Mouse (Mus musculus): ENCODE measurements around the gene Zscan18. TPM values are rescaled to one million over a fixed set of nuclear protein-coding genes. Genes with fewer than 3 reads are reported as not detected.

The Zscan18 gene
- total RNA-seq (2014; fragmentation: Nextera tagmentation) (0.26 and 3.4 TPM in 2 replicates), total RNA-seq (2017) (1.6 and 3.3 TPM in 2 replicates)

DNA sequence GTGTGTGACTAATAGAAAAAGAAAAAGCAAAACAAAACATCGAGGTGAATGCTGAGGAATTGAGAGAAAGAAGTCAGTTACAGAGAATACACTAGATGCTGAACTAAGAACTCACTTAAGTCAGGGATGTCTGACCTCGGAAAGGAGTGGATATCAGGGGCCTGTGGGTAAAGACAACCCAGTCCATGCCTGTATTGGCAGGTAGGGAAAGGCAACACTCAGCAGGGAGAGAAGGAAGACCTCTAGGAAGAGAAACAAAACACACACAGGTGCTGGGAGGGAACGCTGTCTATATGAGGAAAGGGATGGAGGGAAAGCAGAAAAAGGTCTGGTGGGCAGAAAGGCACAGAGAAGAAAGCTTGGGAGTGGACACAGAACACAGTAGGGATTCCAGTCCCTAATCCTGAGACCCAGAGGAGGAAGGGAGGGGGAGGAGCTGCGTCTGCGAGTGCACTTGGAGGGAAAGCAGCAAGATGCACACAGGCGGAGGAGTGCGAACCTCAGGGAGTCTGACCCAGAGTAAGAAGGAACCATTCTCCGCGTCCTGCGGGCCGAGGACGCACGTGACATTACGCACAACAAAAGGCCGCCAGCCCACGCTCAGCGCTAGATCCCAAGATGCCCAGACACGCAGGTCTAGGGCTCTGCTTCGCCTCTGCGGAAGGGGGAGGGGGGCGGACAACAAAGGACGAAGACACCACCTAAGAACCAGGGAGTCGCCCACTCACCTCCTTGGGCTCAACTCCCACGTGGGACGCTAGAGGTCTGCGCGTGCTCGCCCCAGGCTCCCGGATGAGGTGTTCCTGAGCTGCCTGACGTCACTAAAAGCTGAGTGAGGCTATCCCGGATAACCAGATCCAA is at the start of gene Zscan18:
Gene Zscan18, minus strand, starts transcription at position 770 of the 861 bp plus-strand sequence.
- ATAC-seq (replicated peaks; ENCODE audit: poor library complexity, severe bottlenecking) = peak; percentile 96

DNA sequence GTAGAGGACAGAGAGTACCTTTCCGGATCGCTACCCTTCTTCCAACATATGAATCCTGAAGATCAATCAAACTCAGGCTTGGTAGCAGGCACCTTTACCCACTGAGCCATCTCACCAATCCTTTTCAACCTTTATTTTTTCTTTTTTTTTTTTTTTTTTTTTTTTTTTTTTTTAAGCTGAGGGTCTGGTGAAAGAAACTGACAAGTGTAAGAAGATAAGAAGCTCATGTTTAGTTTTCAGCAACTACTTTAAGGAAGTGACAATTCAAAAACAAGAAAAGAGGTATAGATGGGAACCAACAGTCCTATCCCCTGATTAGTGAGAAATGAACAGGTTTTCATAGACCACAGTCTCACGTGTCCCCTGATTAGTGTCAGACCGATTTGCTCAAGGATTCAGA is 32.3 kb upstream of the Zscan18 start:
- no peak for ATAC-seq (replicated peaks; ENCODE audit: poor library complexity, severe bottlenecking)

DNA sequence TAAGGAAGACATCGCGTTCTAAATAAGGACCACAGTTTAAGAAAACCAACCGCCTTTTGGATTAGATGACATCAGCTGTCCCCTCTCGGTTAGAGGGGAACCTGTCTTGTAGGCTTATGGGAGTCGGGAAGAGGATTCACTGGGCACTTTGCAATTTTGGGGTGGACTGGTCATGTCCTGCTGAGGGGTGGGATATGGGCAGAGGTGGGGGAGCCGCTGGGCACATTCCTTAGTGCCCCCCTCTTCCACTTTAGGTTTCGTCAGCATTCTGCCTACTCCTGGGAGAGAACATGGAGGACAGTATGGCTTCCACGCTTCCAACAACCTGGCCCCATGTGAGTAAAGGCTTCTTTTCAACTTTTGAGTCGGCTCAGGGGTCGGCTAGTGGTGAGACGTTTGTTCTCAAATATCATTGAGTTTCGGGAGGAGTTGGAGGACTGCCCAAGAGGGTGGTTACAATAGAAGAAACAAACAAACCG is 31.8 kb upstream of the Zscan18 start:
- ATAC-seq (replicated peaks; ENCODE audit: poor library complexity, severe bottlenecking) = peak; percentile 39

DNA sequence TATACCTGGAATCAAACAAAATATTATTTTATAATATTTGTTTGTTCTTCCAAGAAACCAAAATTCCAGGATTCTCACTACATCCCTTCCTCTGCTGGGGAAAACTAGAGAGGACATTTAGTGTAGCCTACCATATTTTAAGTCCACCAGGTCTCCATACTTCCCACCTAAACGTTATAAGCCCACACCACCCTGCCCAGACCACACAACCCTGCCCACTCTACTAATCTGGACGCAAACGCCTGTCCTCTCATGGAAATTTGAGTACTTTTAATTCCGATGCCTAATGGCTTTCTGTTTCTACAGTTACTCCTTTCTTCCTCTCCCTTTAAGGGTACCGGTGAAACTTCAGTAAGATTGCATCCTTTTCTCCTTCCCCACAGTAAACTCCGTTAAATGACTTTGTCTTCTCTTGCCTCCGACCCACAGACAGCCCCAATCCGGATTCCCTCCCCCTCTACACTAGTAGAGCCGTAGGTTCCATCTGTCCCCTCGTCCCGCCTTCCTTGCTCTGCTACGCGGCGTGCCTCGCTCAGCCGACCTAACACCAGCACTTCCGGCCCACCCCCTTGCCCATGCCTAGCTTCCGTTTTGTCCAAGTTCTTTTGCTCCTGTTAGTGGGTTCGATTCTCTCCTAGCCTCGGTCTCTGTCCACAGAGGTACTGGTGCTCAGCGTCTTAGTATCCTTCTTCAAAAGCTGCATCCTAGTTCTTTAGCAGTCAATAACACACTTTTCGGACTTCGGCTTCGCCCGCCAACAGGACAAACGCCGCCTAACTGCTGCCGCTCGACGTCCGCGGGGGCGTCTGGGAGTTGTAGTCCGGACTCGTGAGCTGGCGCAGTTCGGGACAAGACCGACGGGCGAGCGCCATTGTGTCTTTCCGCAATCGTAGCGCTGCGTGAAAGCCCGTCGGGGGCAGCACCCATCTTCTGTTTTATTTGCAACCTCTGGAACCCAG is 31.0 kb upstream of the Zscan18 start, which contains the start of gene Zfp110:
Gene Zfp110, plus strand, starts transcription at position 600 of the 959 bp plus-strand sequence.
- peak; percentile 95 for ATAC-seq (replicated peaks; ENCODE audit: poor library complexity, severe bottlenecking)

DNA sequence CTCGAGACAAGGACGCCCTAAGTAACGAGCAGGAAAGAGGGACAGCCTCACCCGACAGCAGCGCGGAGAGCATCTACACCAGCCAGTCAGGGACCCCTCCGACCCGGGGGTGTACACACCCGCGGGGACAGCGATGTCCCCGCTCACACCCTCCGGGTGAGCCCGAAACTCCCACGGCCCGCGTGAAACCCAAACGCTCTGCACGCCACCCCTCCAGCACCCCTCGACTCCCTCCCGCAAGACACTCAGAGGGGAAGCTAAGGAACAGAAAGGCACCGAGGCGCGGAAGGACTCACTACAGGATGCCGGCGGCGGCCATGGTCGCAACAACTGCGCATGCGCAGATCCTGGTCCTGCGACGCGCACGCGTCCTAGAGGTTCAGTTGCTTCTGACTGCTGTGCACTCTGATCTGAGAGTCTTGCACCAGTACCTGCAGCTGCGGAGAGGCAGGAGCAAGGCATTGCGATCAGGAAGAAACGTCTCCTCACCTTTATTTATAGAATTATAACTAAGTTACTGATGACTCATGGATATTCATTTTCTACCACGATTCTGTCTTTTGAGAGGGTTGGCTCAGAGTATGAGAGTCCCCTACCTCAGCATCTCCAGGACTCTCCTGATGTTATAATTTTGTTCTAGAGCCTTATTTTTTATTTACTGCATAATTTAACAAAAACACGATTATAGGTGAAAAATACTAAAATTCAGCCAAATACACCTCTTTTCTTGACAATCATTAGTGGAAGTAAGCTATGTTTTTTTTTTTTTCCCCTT is 15.3 kb upstream of the Zscan18 start, which contains the start of gene Zfp329:
Gene Zfp329, minus strand, starts transcription at position 338 of the 775 bp plus-strand sequence.
- peak; percentile 99 for ATAC-seq (replicated peaks; ENCODE audit: poor library complexity, severe bottlenecking)

DNA sequence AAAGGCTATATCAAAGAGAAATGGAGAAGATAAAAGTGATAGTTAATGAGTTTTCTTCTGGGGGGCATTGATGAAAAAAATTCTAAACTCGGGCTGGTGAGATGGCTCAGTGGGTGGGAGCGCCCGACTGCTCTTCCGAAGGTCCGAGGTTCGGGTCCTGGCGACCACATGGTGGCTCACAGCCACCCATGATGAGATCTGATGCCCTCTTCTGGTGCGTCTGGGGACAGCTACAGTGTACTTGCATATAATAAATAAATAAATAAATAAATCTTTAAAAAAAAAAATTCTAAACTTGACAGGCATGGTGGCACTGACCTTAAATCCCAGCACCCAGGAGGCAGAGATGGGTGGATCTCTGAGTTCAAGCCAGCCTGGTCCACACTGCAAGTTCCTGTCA is 12.1 kb upstream of the Zscan18 start:
- no peak for ATAC-seq (replicated peaks; ENCODE audit: poor library complexity, severe bottlenecking)

DNA sequence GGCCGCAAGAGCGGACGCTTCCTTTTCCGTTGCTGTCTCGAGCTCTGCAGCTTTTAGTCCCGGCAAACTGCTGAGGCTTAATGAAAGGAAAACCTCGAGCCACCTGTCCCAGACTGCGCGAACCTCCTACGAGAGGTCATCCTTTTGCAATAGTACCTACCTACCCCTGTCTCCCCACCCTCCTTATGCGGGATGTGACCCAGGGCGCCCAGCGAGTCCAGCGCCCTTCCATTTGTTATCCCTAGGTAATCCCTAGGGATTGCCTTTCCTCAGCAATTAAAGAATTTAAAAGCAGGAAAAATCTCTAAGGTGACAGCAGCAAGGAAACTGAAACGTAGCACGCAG is 264 bp upstream of the Zscan18 start:
- ATAC-seq (replicated peaks; ENCODE audit: poor library complexity, severe bottlenecking) = no peak

DNA sequence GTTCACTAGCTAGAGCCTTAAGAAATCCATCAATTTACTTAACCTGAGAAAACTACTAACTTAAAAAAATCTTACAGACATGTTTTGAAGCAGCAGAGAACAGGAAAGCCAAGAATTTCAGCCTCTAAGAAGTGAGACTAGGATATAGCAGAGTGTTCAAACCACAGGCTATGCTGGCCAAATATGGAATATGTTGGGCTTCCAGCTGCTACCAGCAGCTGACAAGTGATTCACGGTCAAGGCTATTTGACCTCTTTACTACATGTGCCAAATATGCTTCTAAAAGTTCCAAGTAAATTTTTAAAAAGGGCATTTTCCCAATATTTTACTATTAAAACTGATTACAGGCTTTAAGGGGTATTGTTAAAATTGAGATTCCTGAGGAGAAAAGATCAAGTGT is 3.9 kb downstream of the Zscan18 start:
- no peak for ATAC-seq (replicated peaks; ENCODE audit: poor library complexity, severe bottlenecking)

DNA sequence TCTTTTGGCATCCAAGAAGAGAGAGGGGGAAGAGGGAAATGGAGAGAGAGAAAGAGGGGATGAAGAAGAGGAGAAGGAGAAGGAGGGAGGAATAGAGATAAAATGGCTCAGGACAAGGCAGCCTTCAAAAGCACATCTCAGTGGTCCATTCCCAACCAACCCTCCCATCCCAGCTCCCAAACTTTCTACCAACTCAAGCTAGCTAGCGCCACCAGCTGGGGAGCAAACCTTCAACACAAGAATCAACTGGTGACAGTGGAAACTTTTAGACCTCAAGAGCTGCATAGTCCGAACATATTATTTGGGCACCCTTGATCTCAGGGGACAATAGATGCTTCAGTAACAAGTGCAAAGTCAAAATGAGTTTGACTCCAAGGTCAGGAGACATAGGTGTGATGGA is 5.5 kb downstream of the Zscan18 start:
- no peak for ATAC-seq (replicated peaks; ENCODE audit: poor library complexity, severe bottlenecking)

DNA sequence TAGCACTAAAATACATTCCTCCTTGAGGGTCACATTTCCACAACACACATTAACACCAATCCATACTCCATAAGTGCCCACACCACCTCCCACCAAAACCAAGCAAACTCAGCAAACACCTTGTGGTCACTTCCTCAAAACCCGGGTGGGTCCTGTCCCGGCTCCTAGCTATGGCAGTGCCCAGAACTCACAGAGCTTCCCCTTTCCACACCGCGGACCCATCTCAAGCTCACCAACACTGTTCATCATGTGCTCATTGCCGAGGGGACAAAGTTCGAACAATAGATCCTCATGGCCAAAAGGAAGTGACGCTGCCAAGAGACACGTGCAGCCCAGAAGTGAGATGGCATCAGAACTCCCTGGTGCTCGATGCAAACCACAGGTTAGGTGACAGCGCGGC is 10.8 kb downstream of the Zscan18 start:
- peak; percentile 92 for ATAC-seq (replicated peaks; ENCODE audit: poor library complexity, severe bottlenecking)

DNA sequence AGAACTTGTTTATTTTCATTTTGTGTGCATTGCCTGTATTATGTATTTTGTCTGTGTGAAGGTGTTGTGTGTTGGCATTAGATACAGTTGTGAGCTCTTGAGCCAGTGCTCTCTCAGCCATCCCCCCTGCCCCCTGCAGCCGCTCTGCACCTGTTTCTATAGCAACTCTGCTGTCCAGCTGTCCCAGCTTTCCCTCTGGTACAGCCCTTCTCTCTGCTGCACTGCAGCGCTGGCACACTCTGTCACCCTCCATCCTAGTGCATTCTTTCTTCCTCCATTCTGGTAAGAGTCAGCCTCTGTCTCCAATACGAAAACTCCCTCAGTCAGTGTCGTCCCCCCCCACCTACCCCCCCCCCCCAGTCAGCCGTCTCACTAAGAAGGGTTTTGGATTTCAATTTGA is 15.4 kb downstream of the Zscan18 start:
- ATAC-seq (replicated peaks; ENCODE audit: poor library complexity, severe bottlenecking) = no peak

DNA sequence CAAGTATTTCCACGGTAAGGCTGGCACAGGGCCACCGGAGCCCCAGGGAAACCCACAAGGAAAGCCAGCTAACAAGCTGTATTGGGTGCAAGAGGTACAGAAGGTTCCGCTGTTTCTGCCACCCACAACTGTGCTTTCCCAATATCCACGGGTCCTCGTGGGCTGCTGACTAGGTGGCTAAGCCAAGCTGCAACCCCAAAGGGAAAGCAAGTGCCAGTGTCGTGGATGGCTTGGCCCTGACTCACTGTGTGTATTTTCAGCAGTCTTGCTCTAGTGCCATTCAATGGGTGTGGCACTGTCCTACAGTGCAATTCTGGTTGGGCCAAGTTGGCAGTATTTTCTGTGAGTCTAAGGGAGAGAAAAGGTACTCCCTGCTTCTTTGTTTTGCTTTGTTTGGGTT is 16.1 kb downstream of the Zscan18 start:
- no peak; the same call in 1 of the 2 replicates for ATAC-seq (replicated peaks; ENCODE audit: poor library complexity, severe bottlenecking)

DNA sequence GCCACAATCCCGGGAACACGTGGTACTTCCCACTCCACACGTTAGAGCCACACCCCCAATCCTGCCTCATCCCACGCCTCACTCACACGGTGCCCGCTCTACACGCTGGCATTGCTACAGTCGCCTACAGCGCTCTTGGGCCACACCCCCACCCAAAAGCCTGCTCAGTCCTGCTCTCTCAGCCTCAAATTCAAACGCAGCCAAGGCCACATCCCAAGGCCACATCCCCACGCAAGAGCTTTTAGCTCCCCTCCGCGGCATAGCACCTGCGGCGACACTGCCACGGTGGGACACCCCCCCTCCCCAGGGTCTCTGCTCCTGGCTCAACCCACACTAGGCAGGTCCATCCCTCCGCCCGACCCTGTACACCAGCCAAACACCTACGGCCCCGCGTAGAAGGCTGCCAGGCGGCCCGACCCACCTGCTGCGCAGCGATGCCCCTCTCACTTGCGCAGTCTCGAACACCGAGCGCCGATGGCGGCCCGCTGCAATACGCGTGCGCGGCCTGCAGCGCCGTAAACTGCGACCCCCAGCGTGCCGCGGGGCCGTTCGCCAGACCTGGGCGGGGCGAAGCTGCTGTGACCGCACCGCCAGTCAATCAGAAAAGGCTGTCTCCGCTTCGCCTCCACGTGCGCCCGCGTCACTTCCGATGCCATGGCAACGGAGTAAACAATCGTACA is 23.1 kb downstream of the Zscan18 start:
- ATAC-seq (replicated peaks; ENCODE audit: poor library complexity, severe bottlenecking) = peak; percentile 91

DNA sequence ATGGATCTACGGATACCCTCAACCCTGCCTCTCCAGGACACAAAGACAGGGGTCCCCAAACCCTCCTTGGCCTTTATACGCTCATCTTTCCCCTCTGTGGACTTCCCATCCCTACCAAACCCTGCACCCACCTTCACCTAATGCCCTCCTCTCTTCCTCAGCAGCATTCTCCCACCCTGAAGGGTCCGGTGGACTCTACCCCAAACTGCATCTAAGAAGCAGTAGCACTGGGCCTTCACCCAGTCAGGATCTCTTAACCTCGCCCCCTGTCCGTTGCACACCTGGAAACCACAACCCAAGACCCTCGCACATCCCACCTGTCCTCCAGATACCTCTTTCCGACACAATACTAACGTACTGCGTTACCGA is 23.7 kb downstream of the Zscan18 start:
- ATAC-seq (replicated peaks; ENCODE audit: poor library complexity, severe bottlenecking) = no peak

DNA sequence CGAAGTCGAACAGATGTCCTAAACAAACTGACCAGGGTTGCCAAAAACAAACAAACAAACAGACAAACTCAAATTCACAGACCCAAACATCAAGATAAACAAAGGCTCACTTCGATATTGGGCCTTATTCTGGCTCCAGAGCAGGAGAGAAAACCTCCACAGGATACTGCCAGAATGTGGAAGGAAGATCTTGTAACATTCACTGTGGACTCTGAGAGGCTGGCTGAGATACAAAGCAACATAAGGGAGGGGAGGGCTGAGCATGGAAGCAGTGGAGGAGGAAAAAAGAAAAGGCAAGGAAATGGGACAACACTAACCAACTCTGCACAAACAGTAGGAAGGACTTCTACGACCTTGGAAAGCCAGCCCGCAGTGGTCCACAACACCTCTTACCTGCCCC is 24.3 kb downstream of the Zscan18 start:
- no peak for ATAC-seq (replicated peaks; ENCODE audit: poor library complexity, severe bottlenecking)

DNA sequence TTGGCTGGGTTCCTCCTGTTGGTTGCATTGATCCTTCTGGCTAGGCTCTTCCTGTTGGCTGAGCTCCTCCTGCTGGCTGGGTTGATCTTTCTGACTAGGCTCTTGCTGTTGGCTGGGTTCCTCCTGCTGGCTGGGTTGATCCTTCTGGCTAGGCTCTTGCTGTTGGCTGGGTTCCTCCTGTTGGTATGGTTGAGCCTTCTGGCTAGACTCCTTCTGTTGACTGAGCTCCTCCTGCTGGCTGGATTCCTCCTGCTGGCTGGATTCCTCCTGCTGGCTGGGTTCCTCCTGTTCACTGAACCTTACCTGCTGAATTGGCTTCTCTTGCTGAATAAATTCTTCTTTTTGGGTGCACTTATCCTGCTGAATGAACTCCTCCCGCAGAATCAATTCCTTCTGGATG is 28.8 kb downstream of the Zscan18 start:
- no peak for ATAC-seq (replicated peaks; ENCODE audit: poor library complexity, severe bottlenecking)

DNA sequence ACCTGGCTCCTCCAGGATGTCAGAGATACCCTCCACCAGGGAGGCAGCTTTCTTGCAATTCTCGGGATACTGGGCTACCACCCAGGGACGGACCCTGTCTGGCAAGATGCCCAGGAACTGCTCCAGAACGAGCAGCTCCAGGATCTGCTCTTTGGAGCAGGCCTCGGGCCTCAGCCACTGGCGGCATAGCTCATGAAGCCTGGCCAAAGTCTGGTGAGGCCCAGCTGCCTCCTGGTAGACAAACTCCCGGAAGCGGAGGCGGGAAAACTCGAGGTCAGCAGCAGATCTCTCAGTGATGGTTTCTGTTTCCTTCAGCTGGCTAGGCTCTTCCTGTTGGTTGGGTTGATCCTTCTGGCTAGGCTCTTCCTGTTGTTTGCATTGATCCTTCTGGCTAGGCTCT is 29.3 kb downstream of the Zscan18 start:
- ATAC-seq (replicated peaks; ENCODE audit: poor library complexity, severe bottlenecking) = no peak

DNA sequence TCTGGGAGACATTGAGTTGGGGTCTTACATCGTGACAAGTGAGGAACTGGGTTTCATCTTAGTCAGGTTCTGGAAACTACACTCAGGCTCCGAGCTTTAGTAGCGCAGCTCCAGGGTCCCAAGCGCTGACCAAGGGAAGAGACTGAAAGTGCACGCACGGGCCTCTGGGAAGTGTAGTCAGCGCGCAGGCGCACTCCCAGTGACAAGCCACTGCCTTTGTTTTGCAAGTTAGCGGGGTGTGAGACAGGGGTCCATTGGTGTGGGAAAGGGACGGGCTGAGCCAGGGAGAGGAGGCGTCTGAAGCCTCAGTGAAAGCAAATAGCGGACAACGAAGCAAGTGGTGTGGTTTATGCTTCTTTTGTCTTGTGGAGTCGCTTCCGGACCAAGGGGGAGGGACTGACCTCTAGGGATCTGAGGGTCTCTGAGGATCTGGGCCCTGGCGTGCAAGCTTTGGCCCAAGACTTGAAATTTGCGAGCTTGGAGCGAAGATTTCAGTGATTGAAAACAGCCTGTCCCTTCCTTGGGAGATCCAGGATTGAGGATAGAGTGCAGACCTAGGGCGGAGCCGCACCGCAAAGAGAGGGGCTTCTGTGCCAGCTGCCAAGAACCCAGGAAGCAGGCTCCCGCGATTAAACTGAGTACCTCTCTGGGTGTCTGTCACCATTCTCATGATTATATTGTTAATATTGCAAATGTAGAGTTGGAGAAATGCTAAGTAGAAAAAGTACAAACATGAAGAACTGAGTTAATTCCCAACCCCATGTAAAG is 53.8 kb downstream of the Zscan18 start:
- no peak for ATAC-seq (replicated peaks; ENCODE audit: poor library complexity, severe bottlenecking)

DNA sequence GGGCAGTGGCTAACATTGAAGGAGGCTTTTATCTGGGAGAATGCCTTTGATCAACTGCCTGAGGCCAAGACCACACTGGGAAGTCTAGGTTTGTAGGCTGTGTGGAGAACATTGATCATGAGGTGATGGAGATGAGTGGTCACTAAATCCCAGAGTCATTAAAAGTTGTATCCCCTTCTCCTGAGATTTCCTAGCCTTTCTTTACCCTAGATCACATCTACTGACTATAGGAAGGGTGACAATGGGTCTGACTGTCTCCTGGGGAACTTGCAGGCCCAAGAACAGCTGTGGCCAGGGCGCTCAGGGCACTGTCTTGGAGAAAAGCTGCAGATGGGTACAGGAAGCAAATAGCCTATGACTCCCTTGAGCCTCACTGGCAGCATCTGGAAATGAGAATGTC is 68.5 kb downstream of the Zscan18 start, which contains the start of gene Vmn2r56:
Gene Vmn2r56, minus strand, starts transcription at position 101 of the 400 bp plus-strand sequence.
- no peak for ATAC-seq (replicated peaks; ENCODE audit: poor library complexity, severe bottlenecking)

Measured in granulocyte monocyte progenitor cell, adult 5-6 weeks (primary cell).